Mouse (Mus musculus) cerebellum, adult 11 months (tissue): ENCODE results near the gene Gnb1.
"Not testable (repeated sequence)": the region's sequence is repeated elsewhere in the genome, so short reads cannot be mapped to it uniquely, and the experiment has no call there.

ENCODE experiments used
- DNase-seq: peaks from one replicate; pipeline ENCODE4 v3.0.0; 2022

Gnb1 gene

GRCm38 (mm10) chr4:155554880-155555279, 63.7 kb downstream of the Gnb1 start:
- no peak for DNase-seq

DNA sequence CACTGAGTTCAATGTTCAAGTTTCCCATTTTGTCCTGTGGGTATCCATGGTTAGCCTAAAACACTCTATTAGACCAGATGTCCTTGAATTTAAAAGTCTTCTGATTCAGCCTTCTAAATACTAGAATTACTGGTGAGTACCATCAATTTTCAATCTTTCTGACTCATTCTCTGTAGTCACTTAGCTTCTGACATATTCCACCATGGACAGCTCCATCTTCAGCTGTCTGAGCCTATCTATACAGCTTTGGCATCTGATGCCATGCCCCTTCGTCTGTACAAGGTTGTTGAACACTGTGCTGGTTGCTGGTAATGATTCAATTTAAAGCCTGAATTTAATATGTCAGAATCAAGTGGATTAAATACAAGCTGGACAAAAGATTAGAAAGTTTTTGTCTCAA, 64.3 kb downstream of the Gnb1 start:
- no peak for DNase-seq

GRCm38 (mm10) chr4:155559454-155559853, 68.3 kb downstream of the Gnb1 start:
- DNase-seq, result no peak

DNA sequence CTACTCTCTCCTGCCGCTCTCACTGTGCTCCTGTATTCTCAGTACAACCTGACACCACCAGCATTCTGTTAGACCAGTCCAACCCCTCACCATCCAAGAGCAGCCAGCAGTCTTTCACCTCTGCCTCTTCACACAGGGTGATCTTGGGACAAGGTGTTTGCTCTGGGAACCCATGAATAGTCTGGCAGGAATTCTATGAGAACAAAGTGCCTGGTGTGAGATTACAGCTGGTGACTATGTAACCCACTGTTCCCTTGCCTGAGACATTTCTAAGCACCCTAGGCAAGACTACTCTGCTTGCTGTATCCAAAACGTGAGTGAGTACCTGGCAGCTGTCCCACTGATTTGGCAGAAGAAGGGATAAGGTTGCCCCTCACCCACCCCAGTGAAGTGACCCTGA, 69.8 kb downstream of the Gnb1 start:
- no peak for DNase-seq

GRCm38 (mm10) chr4:155561661-155562442, 70.7 kb downstream of the Gnb1 start, which contains the start of gene Nadk:
TSS of gene Nadk (plus strand) at chr4:155562378.
- peak; percentile 31 for DNase-seq

GRCm38 (mm10) chr4:155562725-155563399, 71.7 kb downstream of the Gnb1 start:
- peak; percentile 61 for DNase-seq

- DNase-seq, result peak; percentile 94
These were observed 72.5 kb downstream of the Gnb1 start for GRCm38 (mm10) chr4:155563400-155564231.

DNA sequence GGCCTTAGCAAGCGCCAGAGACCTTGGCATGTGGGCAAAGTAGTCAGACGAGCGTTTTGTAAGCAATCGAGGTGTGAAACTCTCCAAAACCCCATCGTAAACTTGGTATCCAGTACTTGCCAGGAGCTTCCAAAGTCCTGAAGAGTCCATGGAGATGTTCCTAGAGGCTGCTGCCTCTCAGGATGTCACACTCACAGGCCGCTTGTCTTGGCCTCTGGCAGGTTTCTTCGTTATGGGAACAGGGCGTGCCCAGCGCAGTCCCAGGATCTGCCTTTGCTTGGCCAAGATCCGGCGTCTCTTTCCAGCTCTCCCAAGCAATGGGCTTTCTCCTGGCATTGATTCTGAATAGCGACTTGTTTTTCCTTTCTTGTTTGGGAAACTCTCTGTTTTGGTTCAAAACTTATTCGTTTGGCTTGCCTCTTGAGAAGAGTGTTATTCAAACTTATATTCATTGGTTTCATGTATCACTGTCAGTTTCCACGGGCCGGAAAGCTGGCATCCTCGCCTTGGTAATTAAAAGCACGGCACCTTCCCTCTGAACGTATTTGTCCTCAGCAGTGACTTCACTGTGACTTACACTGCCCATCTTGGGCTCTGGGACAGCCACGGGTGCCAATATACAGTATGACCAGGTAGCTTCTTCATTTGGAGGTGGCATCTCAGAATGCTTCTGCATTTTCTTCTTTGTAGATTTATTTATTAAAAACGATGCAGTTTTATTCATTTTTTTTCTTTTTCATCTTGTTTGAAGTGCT, 73.3 kb downstream of the Gnb1 start:
- peak; percentile 32 for DNase-seq

DNA sequence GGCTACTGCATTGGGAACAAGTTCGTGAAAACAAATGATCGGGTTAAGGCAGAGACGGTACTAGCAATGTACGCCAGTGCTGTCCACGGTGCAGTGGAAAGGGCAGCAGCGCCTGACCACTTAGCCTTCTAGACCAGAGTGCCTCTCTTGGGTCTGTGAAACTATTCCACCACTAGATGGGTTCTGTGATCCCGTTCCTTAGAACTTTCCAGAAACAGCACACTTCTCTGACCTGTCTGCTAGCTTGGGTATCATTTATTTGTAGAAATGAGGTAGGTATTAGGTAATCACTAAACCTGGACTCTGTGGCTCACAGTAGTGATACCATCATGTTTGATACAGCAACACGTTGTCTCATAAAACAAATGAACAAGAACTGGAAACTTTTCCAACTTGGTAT, 75.4 kb downstream of the Gnb1 start:
- no peak for DNase-seq

GRCm38 (mm10) chr4:155568170-155568569, 77.0 kb downstream of the Gnb1 start:
- no peak for DNase-seq

DNA sequence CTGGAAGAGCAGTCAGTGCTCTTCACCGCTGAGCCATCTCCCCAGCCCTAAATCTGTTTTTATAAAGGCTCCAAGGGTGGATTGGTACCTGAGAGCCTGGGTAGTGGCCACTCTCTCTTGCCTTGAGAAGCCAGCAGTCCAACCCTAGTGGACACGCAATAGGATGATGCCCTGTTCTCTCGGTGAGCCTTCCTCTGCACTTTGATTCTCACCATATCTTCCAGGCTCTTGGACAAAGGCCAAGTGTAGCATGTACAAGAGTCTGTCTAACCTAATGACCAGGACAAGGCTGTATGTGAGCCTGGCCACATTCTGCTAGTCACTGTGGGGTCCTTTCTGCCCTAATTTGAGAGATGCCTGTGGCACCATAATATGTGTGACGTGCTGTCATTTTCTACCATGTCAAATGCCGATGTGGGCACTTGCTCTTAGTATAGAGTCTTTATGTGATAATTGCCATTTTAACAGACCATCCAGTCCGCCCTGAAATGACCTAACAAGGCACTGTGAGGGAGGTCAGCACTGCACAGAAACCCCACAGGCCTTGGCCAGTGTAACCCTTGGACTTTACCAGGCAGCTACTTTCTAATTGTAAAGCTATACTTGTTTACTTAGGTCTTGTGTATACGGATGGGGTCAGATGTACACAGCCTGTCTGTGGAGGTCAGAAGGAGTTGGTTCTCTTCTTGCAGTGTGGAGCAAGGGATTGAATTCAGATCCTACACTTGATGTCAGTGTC, 77.6 kb downstream of the Gnb1 start:
- no peak for DNase-seq

DNA sequence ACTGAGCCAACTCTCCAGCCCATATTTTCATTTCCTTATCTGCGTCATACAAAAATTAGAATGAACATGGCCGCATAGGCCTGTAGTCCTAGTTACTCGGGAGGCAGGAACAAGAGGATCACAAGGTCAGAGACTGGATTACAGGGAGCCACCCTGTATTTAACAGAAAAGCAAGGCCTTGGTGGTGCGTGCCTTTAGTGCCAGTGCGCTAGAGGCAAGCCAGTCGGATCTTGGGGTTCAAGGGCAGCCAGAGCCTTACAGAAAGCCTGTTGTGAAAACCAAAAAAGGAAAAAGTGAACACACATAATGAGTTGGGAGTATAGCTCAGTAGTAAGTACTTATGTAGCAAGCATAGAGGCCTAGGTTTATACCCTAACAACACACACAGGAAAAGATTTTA, 78.7 kb downstream of the Gnb1 start:
- DNase-seq, result no peak

- not testable (repeated sequence) for DNase-seq
These were observed 79.2 kb downstream of the Gnb1 start for GRCm38 (mm10) chr4:155570315-155570714.

DNA sequence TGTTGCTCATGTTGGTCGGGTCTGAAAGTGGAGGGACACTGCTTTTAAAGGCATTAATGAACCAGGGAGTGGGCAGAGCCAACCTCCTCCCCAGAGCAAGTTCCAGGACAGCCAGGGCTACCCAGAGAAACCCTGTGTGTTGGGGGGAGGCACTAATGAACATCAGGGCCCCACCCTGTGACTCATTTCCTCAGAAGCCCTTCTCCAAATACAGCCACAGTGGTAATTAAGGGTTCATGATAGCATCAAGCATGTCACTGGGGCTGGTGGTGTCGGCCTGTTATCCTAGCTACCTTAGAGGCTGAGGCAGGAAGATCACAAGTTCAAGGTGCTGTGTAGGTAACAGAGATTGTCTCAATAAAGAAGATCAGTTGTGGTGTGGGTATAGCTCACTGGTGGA, 80.3 kb downstream of the Gnb1 start:
- DNase-seq, result no peak

- no peak for DNase-seq
These were observed 82.0 kb downstream of the Gnb1 start for GRCm38 (mm10) chr4:155573155-155573554.

GRCm38 (mm10) chr4:155573876-155574275, 82.7 kb downstream of the Gnb1 start:
- DNase-seq, result no peak

- DNase-seq, result no peak
These were observed 83.8 kb downstream of the Gnb1 start for GRCm38 (mm10) chr4:155574931-155575330.

DNA sequence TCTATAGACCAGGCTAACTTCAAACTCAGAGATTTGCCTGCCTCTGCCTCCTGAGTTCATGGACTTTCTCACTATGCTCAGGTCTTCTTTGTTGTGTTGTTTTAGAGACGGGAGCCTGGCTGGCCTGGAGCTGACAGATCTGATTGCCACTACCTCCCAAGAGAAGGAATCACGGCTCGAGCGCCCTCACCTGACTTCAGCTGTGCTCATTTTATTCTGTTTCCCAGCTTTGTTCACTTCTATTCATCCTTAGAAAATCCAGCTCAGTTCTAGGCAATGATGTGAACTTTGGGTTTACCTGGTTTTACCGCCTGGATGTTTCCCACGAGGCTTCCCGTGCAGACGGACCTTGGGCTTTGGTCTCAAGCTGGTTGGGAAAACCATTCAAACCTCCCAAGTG, 84.4 kb downstream of the Gnb1 start:
- no peak for DNase-seq

DNA sequence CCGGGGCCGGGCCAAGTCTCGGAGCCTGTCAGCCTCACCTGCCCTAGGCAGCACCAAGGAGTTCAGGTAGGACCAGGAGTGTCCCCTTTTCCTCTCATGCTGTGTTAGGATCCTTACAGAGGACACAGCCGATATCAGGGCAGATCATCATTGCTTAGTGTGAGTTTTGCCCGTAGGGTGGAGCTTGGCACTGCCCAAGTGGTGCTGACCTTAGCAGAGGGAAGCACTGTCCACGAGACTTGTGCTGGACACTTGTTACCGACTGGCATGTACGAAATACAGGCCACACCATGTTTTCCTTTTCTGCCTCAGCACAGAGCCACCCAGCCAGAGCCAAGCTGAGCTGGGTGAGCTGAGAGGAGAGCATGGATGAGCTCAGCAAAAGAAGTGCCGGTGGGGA, 86.0 kb downstream of the Gnb1 start:
- no peak for DNase-seq

- DNase-seq, result no peak
These were observed 86.6 kb downstream of the Gnb1 start for GRCm38 (mm10) chr4:155577741-155578140.

GRCm38 (mm10) chr4:155578336-155579125, 87.4 kb downstream of the Gnb1 start:
- no peak for DNase-seq
